Mouse (Mus musculus) MEL (cell line): ENCODE data around the gene Hspb3. TPM values are rescaled to one million over a fixed set of nuclear protein-coding genes. Genes with fewer than 3 reads are reported as not detected.

Experiments
- DNase-seq: peaks from one replicate; pipeline ENCODE4 v3.0.0; 2011; ENCODE audit warnings: low read depth, low spot score
- H3K27ac ChIP-seq: 2 replicates; pipeline ENCODE4 v1.5.1; 2012; ENCODE audit warnings: low read depth, mild to moderate bottlenecking, control low read depth, low read length, moderate library complexity; ENCODE audit not compliant: control insufficient read depth
- H3K27me3 ChIP-seq, 2 experiments: fragments of 150-350 bp in 1 of 2; sonication (generic) in 1 of 2; 2 replicates each; pipeline ENCODE4 v1.6.1; 2012; ENCODE audit warnings: low read length in 2 of 2, mild to moderate bottlenecking in 2 of 2, improper control_type of control experiment in 1 of 2, moderate library complexity in 1 of 2; ENCODE audit not compliant: insufficient read depth in 2 of 2, control insufficient read depth in 1 of 2
- H3K36me3 ChIP-seq, 2 experiments: 2 replicates each; pipeline ENCODE4 v1.6.1; 2012 to 2014; ENCODE audit warnings: low read length in 2 of 2, improper control_type of control experiment in 1 of 2, inconsistent platforms in 1 of 2, mild to moderate bottlenecking in 1 of 2; ENCODE audit not compliant: insufficient read depth in 2 of 2, control insufficient read depth in 1 of 2
- H3K4me1 ChIP-seq, 2 experiments: fragments of 150-350 bp in 1 of 2; sonication (generic) in 1 of 2; 2 replicates each; pipeline ENCODE4 v1.6.1; 2012; ENCODE audit warnings: low read length in 2 of 2, improper control_type of control experiment in 1 of 2, mild to moderate bottlenecking in 1 of 2; ENCODE audit not compliant: insufficient read depth in 2 of 2, control insufficient read depth in 1 of 2
- H3K4me3 ChIP-seq, 2 experiments: fragments of 150-350 bp in 1 of 2; sonication (generic) in 1 of 2; 2 replicates each; pipeline ENCODE4 v1.5.1; 2012; ENCODE audit warnings: low read depth in 2 of 2, low read length in 2 of 2, mild to moderate bottlenecking in 2 of 2, moderate library complexity in 2 of 2, control low read depth in 1 of 2, improper control_type of control experiment in 1 of 2; ENCODE audit not compliant: control insufficient read depth in 1 of 2, insufficient read depth in 1 of 2
- H3K79me2 ChIP-seq: 2 replicates; pipeline ENCODE4 v1.6.1; 2012; ENCODE audit warnings: mild to moderate bottlenecking, low read length, moderate library complexity; ENCODE audit not compliant: control insufficient read depth, poor library complexity, insufficient read depth
- H3K9ac ChIP-seq: 2 replicates; pipeline ENCODE4 v1.6.1; 2012; ENCODE audit warnings: low read depth, mild to moderate bottlenecking, control low read depth, low read length, moderate library complexity; ENCODE audit not compliant: control insufficient read depth, poor library complexity, severe bottlenecking
- H3K9me3 ChIP-seq: fragments of 150-350 bp; sonication (generic); replicated peaks from 2 replicates; pipeline ENCODE4 v1.6.1; 2012; ENCODE audit warnings: mild to moderate bottlenecking, low read length, improper control_type of control experiment, moderate library complexity; ENCODE audit not compliant: insufficient read depth
- BHLHE40 ChIP-seq: IDR thresholded peaks from 2 replicates; pipeline ENCODE4 v1.6.1; 2012; ENCODE audit warnings: low read depth, mild to moderate bottlenecking, inconsistent platforms, low read length, improper control_type of control experiment, borderline replicate concordance
- CHD1 ChIP-seq: IDR thresholded peaks from 2 replicates; pipeline ENCODE4 v1.6.1; 2012; ENCODE audit warnings: low read depth, mild to moderate bottlenecking, inconsistent platforms, low read length, improper control_type of control experiment
- CHD2 ChIP-seq: IDR thresholded peaks from 2 replicates; pipeline ENCODE4 v1.6.1; 2011; ENCODE audit warnings: low read length, improper control_type of control experiment
- CTCF ChIP-seq, 3 experiments: IDR thresholded peaks in 2 of 3; conservative IDR thresholded peaks in 1 of 3; 2 replicates each; pipeline ENCODE4 v1.5.1; 2011 to 2012; ENCODE audit warnings: low read length in 3 of 3, low read depth in 2 of 3, mild to moderate bottlenecking in 2 of 3, improper control_type of control experiment in 1 of 3, inconsistent platforms in 1 of 3, mixed read lengths in 1 of 3, moderate library complexity in 1 of 3; ENCODE audit not compliant: control insufficient read depth in 1 of 3, insufficient read depth in 1 of 3, poor library complexity in 1 of 3, severe bottlenecking in 1 of 3
- E2F4 ChIP-seq: IDR thresholded peaks from 2 replicates; pipeline ENCODE4 v1.6.1; 2011; ENCODE audit warnings: low read depth, low read length, improper control_type of control experiment, borderline replicate concordance
- EP300 ChIP-seq, 2 experiments: IDR thresholded peaks; 2 replicates each; pipeline ENCODE4 v1.6.1; 2011; ENCODE audit warnings: improper control_type of control experiment in 2 of 2, low read length in 2 of 2, low read depth in 1 of 2, mild to moderate bottlenecking in 1 of 2
- GABPA ChIP-seq: IDR thresholded peaks from 2 replicates; pipeline ENCODE4 v1.6.1; 2012; ENCODE audit warnings: low read depth, mild to moderate bottlenecking, inconsistent platforms, low read length, improper control_type of control experiment, moderate library complexity
- GATA1 ChIP-seq: IDR thresholded peaks from 2 replicates; pipeline ENCODE4 v1.6.1; 2011; ENCODE audit warnings: low read depth, low read length, improper control_type of control experiment
- JUND ChIP-seq: IDR thresholded peaks from 2 replicates; pipeline ENCODE4 v1.6.1; 2011; ENCODE audit warnings: low read depth, mild to moderate bottlenecking, improper control_type of control experiment, low read length
- MAX ChIP-seq: IDR thresholded peaks from 2 replicates; pipeline ENCODE4 v1.6.1; 2011; ENCODE audit warnings: low read length, improper control_type of control experiment
- MAZ ChIP-seq: IDR thresholded peaks from 2 replicates; pipeline ENCODE4 v1.6.1; 2012; ENCODE audit warnings: low read depth, mild to moderate bottlenecking, inconsistent platforms, low read length, improper control_type of control experiment
- MXI1 ChIP-seq: IDR thresholded peaks from 2 replicates; pipeline ENCODE4 v1.6.1; 2011; ENCODE audit warnings: mild to moderate bottlenecking, low read depth, low read length, improper control_type of control experiment
- MYB ChIP-seq: IDR thresholded peaks from 2 replicates; pipeline ENCODE4 v1.6.1; 2011; ENCODE audit warnings: mild to moderate bottlenecking, low read depth, low read length, improper control_type of control experiment
- NRF1 ChIP-seq: IDR thresholded peaks from 2 replicates; pipeline ENCODE4 v1.6.1; 2014; ENCODE audit warnings: low read depth, mild to moderate bottlenecking, inconsistent platforms, low read length, improper control_type of control experiment, moderate library complexity; ENCODE audit not compliant: poor library complexity, insufficient read depth, severe bottlenecking
- POLR2A ChIP-seq, 2 experiments: IDR thresholded peaks; 2 replicates each; pipeline ENCODE4 v1.6.1; 2011 to 2012; ENCODE audit warnings: low read length in 2 of 2, mild to moderate bottlenecking in 2 of 2, control low read depth in 1 of 2, improper control_type of control experiment in 1 of 2, low read depth in 1 of 2, moderate library complexity in 1 of 2; ENCODE audit not compliant: control insufficient read depth in 1 of 2, insufficient read depth in 1 of 2, poor library complexity in 1 of 2
- POLR2AphosphoS5 ChIP-seq: IDR thresholded peaks from 2 replicates; pipeline ENCODE4 v1.6.1; 2012; ENCODE audit warnings: low read depth, borderline replicate concordance, mild to moderate bottlenecking, inconsistent platforms, low read length, moderate library complexity, mixed read lengths
- RAD21 ChIP-seq: IDR thresholded peaks from 2 replicates; pipeline ENCODE4 v1.6.1; 2011; ENCODE audit warnings: mild to moderate bottlenecking, low read depth, low read length, improper control_type of control experiment
- RCOR1 ChIP-seq: IDR thresholded peaks from 2 replicates; pipeline ENCODE4 v1.6.1; 2012; ENCODE audit warnings: low read depth, mild to moderate bottlenecking, inconsistent platforms, low read length, improper control_type of control experiment
- TAL1 ChIP-seq: IDR thresholded peaks from 2 replicates; pipeline ENCODE4 v1.6.1; 2012; ENCODE audit warnings: mild to moderate bottlenecking, inconsistent platforms, low read length, moderate library complexity, mixed read lengths
- TBP ChIP-seq: IDR thresholded peaks from 2 replicates; pipeline ENCODE4 v1.8.0; 2011; ENCODE audit warnings: low read depth, low read length, improper control_type of control experiment
- TCF12 ChIP-seq: IDR thresholded peaks from 2 replicates; pipeline ENCODE4 v1.6.1; 2014; ENCODE audit warnings: low read depth, mild to moderate bottlenecking, inconsistent platforms, low read length, improper control_type of control experiment, moderate library complexity
- UBTF ChIP-seq: IDR thresholded peaks from 2 replicates; pipeline ENCODE4 v1.6.1; 2012; ENCODE audit warnings: low read depth, mild to moderate bottlenecking, inconsistent platforms, low read length, improper control_type of control experiment, moderate library complexity, borderline replicate concordance; ENCODE audit not compliant: insufficient read depth
- USF1 ChIP-seq: IDR thresholded peaks from 2 replicates; pipeline ENCODE4 v1.6.1; 2014; ENCODE audit warnings: low read depth, mild to moderate bottlenecking, inconsistent platforms, low read length, improper control_type of control experiment, moderate library complexity
- ZC3H11A ChIP-seq: IDR thresholded peaks from 2 replicates; pipeline ENCODE4 v1.6.1; 2012; ENCODE audit warnings: low read depth, mild to moderate bottlenecking, inconsistent platforms, low read length, improper control_type of control experiment
- ZKSCAN1 ChIP-seq: IDR thresholded peaks from 2 replicates; pipeline ENCODE4 v1.6.1; 2012; ENCODE audit warnings: low read depth, mild to moderate bottlenecking, inconsistent platforms, low read length, improper control_type of control experiment, moderate library complexity
- ZNF384 ChIP-seq: IDR thresholded peaks from 2 replicates; pipeline ENCODE4 v1.6.1; 2012; ENCODE audit warnings: low read depth, mild to moderate bottlenecking, inconsistent platforms, low read length, improper control_type of control experiment
- polyA plus RNA-seq, 2 experiments: library from polyadenylated mRNA; stranded (reverse) in 1 of 2; unstranded in 1 of 2; fragments of >175 nt in 1 of 2; fragments of >200 nt in 1 of 2; gene quantifications; 2 replicates each; pipeline versions ENCODE4 v1.2.1 to v1.2.4; 2012; ENCODE audit warnings: low replicate concordance in 2 of 2, low read depth in 1 of 2; ENCODE audit not compliant: insufficient read length in 2 of 2, insufficient read depth in 1 of 2, missing spikeins in 1 of 2
- total RNA-seq: library from RNA; depleted of rRNA; stranded (reverse); fragments of 300-350 nt; gene quantifications from 2 replicates; pipeline ENCODE4 v1.2.3, GENCODE M21; 2012

Gene Hspb3
- total and polyA plus RNA-seq, 3 experiments: not detected

- Histone ChIP-seq H3K27ac (no peak overlapping the region), H3K36me3 (no peaks in the 10 kb centered on the region), H3K4me1 (no peaks in the 10 kb centered on the region; a peak in 1 of 4 replicates), H3K9me3 (no peaks in the 10 kb centered on the region), H3K4me3 (no peak overlapping the region), H3K27me3 (no peaks in the 10 kb centered on the region), H3K79me2 (no peaks in the 10 kb centered on the region), H3K9ac (no peak overlapping the region)
- no peak for TF ChIP-seq POLR2AphosphoS5
- no peak for DNase-seq
Observed at GRCm38 (mm10) chr13:113627601-113628000, 35.9 kb downstream of the Hspb3 start.

- Histone ChIP-seq H3K9ac (no peak overlapping the region), H3K27me3 (no peaks in the 10 kb centered on the region), H3K27ac (no peak overlapping the region), H3K36me3 (no peaks in the 10 kb centered on the region), H3K9me3 (no peaks in the 10 kb centered on the region), H3K79me2 (peaks cover 4% of the 10 kb centered on the region; the same call in 1 of the 2 replicates), H3K4me3 (no peak overlapping the region), H3K4me1 (peaks cover 0 to 6% of the 10 kb centered on the region in 2 experiments; a peak in 1 of 4 replicates)
- no peak for TF ChIP-seq RCOR1
- TF ChIP-seq E2F4: no peak
- no peak for TF ChIP-seq CHD1
- no peak for TF ChIP-seq MAX
- no peak for TF ChIP-seq GABPA
- TF ChIP-seq TBP: no peak
- no peak for TF ChIP-seq TCF12
- no peak for TF ChIP-seq MYB
- no peak for TF ChIP-seq RAD21
- TF ChIP-seq POLR2A (IDR thresholded peaks at IDR 0.05; ENCODE audit: control insufficient read depth in 1 of 2, insufficient read depth in 1 of 2, low read depth in 1 of 2, low read length in 2 of 2, poor library complexity in 1 of 2): no peak
- no peak for TF ChIP-seq JUND
- DNase-seq: no peak
Observed at GRCm38 (mm10) chr13:113622865-113623255, 40.6 kb downstream of the Hspb3 start.

DNA sequence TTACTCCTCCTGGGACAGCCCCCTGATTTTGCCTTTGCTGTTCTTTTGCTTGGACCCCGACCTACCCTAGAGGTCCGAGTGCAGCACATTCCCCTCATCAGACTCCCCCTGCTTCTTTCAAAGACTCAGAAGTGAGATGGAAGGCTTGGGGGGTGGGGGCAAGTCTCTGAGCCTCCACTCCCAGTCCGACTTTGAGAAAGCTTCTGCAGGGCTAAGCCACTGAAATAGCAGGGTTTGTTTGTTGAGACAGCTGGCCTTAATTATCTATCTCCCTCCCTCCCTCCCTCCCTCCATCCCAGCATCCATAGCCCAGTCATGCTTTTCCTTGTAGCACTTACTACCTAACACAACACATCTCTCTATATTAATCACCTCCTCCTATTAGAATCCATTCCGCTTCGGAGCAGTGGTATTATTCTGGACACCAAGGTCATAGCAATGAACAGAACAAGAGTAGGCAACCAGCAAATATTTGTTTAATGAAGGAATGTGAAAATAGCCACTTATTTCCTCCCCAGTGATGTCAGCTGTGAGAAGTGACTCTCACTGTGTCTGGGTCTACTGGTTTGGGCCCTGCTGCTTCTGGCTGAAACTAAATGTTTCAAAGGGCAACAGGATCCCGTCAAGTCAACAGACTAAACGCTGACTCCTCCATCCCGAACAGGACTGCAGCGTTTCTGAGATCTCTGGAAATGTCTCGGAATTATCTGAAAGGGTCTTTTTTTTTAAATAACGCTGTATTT is 41.2 kb downstream of the Hspb3 start:
- TF ChIP-seq GATA1 (no peak), USF1 (no peak), MXI1 (no peak), UBTF (no peak), MAX (no peak), TAL1 (no peak), ZNF384 (no peak), BHLHE40 (no peak), ZC3H11A (no peak), GABPA (no peak), NRF1 (no peak), MAZ (no peak), CTCF (IDR thresholded peaks at IDR 0.05 in 2 of 3, conservative IDR thresholded peaks at IDR 0.05 in 1 of 3; ENCODE audit: control insufficient read depth in 1 of 3, insufficient read depth in 1 of 3, low read depth in 2 of 3, low read length in 3 of 3, poor library complexity in 1 of 3, severe bottlenecking in 1 of 3) (no peak), POLR2AphosphoS5 (no peak), CHD2 (no peak), ZKSCAN1 (no peak), EP300 (IDR thresholded peaks at IDR 0.05; ENCODE audit: low read depth in 1 of 2, low read length in 2 of 2) (no peak)
- TF ChIP-seq, all 39 proteins: peak for 0
- Histone ChIP-seq H3K9me3 (no peaks in the 10 kb centered on the region), H3K36me3 (no peaks in the 10 kb centered on the region), H3K4me3 (no peak overlapping the region), H3K4me1 (peaks cover 0 to 9% of the 10 kb centered on the region in 2 experiments; a peak in 1 of 4 replicates), H3K9ac (no peak overlapping the region), H3K27me3 (no peaks in the 10 kb centered on the region), H3K79me2 (peaks cover 10% of the 10 kb centered on the region), H3K27ac (no peak overlapping the region)
- DNase-seq: no peak
